15 mouse cellular contexts compared by ENCODE assay signal in the genomic region with DNA sequence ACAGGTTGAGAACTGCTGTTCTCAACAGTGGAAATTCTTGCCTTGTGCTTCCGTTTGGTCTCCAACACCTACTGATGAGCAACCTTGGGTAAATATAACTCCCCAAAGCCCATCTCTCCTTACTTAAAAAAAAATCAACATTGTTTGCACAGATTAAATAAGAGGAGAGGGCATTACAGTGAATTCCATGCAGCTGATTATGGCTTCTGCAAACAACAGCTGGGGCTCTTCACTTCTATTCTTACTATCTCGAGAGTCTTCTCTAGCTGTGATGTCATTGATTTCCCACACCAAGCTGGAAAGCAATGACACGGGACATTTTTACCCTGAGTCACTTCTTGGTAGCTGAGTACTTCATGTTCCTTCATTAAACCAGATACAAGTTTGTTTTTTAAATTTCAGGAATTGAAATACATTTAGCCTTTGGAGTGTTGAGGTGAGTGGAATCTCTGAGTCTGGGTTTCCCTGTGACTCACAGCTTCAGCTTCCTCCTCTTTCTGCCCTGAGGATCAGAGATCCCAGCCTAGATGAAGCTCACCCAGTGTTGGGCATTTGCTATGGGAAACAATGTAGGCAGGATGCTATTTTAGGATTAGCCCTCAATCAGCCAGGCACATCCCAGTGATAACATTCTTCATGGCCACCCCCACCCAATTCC. TPM values are rescaled to one million over a fixed set of nuclear protein-coding genes. Genes with fewer than 3 reads are reported as not detected.
DNase-seq lines count a peak whose midpoint lies in the region; ATAC-seq and TF ChIP-seq lines count a peak whose summit lies in the region.
"Had no signal": no experiment of that assay in that cellular context is flagged by ENCODE, and none has a peak within 500 bp of the region (broad histone marks: within the 10 kb centered on the region; RNA-seq: fewer than 3 reads in every experiment).

No protein-coding gene starts in this region.

- H3K36me3 ChIP-seq in lung, postnatal 0 days (ENCODE audit: insufficient read depth, low read length): no peaks in the 10 kb centered on the region
- no peaks in the 10 kb centered on the region for H3K36me3 ChIP-seq in heart, postnatal 0 days (replicated peaks; ENCODE audit: control insufficient read depth, insufficient read depth, low read length)
- no peaks in the 10 kb centered on the region for H3K36me3 ChIP-seq in forebrain, postnatal 0 days (ENCODE audit: insufficient read depth)
- H3K36me3 ChIP-seq: embryonic facial prominence, embryonic 12.5 days; neural tube, embryonic 13.5 days had no signal

- WGBS in lung, postnatal 0 days: 28% methylated on average over 3 of the region's 3 CpGs
- 32% methylated on average over 3 of the region's 3 CpGs for whole genome bisulfite sequencing in lung, adult 2 months
- WGBS in heart, postnatal 0 days: 21% methylated on average over 3 of the region's 3 CpGs
- WGBS in forebrain, postnatal 0 days: 74% methylated on average over 3 of the region's 3 CpGs

- H3K4me1 ChIP-seq in lung, postnatal 0 days (ENCODE audit: insufficient read depth, low read depth, low read length): peaks cover 11% of the 10 kb centered on the region; the same call in 1 of the 2 replicates
- H3K4me1 ChIP-seq in lung, adult 2 months (ENCODE audit: control insufficient read depth, insufficient read depth, low read length): peaks cover 10% of the 10 kb centered on the region
- peaks cover 16% of the 10 kb centered on the region for H3K4me1 ChIP-seq in heart, postnatal 0 days (ENCODE audit: control insufficient read depth, insufficient read depth)
- H3K4me1 ChIP-seq in forebrain, postnatal 0 days (ENCODE audit: insufficient read depth): no peaks in the 10 kb centered on the region
- H3K4me1 ChIP-seq: embryonic facial prominence, embryonic 12.5 days; neural tube, embryonic 13.5 days had no signal

- no peaks in the 10 kb centered on the region for H3K27me3 ChIP-seq in lung, postnatal 0 days (replicated peaks; ENCODE audit: insufficient read depth, low read length)
- H3K27me3 ChIP-seq in heart, postnatal 0 days (ENCODE audit: control insufficient read depth, insufficient read depth, low read length): no peaks in the 10 kb centered on the region
- no peaks in the 10 kb centered on the region for H3K27me3 ChIP-seq in forebrain, postnatal 0 days (ENCODE audit: insufficient read depth, low read length)
- H3K27me3 ChIP-seq: embryonic facial prominence, embryonic 12.5 days; neural tube, embryonic 13.5 days had no signal

- H3K4me2 ChIP-seq in lung, postnatal 0 days (replicated peaks; ENCODE audit: low read depth, low read length): no peak overlapping the region
- no peak overlapping the region; the same call in 1 of the 2 replicates for H3K4me2 ChIP-seq in heart, postnatal 0 days (ENCODE audit: low read depth, low read length)
- no peak overlapping the region for H3K4me2 ChIP-seq in forebrain, postnatal 0 days (ENCODE audit: low read depth)
- H3K4me2 ChIP-seq: embryonic facial prominence, embryonic 12.5 days; neural tube, embryonic 13.5 days had no signal

- peak; percentile 94 for TF ChIP-seq EP300 in lung, postnatal 0 days (IDR thresholded peaks at IDR 0.05)
- peak; percentile 60; the same call in 1 of the 2 replicates for TF ChIP-seq EP300 in heart, postnatal 0 days (IDR thresholded peaks at IDR 0.05; ENCODE audit: low read depth)

- no peak overlapping the region for H3K9ac ChIP-seq in lung, postnatal 0 days (replicated peaks; ENCODE audit: low read depth)
- no peak overlapping the region for H3K9ac ChIP-seq in heart, postnatal 0 days (replicated peaks; ENCODE audit: low read depth, low read length)
- no peak overlapping the region for H3K9ac ChIP-seq in forebrain, postnatal 0 days
- H3K9ac ChIP-seq: embryonic facial prominence, embryonic 12.5 days; liver, embryonic 14.5 days; neural tube, embryonic 13.5 days had no signal

- no peak for TF ChIP-seq CTCF in lung, postnatal 0 days (IDR thresholded peaks at IDR 0.05)
- TF ChIP-seq CTCF in lung, adult 2 months (IDR thresholded peaks at IDR 0.05; ENCODE audit: insufficient read depth, low read length): no peak
- no peak for TF ChIP-seq CTCF in heart, postnatal 0 days (IDR thresholded peaks at IDR 0.05; ENCODE audit: low read depth)
- TF ChIP-seq CTCF in forebrain, postnatal 0 days (IDR thresholded peaks at IDR 0.05; ENCODE audit: low read depth): no peak

- TF ChIP-seq POLR2A in lung, adult 2 months (IDR thresholded peaks at IDR 0.05; ENCODE audit: borderline replicate concordance, extremely low read depth, low read depth, low read length): no peak

- H3K27ac ChIP-seq in lung, postnatal 0 days (ENCODE audit: low read length): peak overlapping the region; percentile 64
- peak overlapping the region; percentile 67 for H3K27ac ChIP-seq in heart, postnatal 0 days (ENCODE audit: low read depth)
- no peak overlapping the region for H3K27ac ChIP-seq in forebrain, postnatal 0 days (ENCODE audit: low read depth, low read length)
- H3K27ac ChIP-seq: embryonic facial prominence, embryonic 12.5 days; hindbrain, postnatal 0 days; liver, embryonic 14.5 days; neural tube, embryonic 13.5 days had no signal

- no peak overlapping the region for H3K4me3 ChIP-seq in lung, postnatal 0 days (ENCODE audit: low read depth, low read length)
- no peak overlapping the region for H3K4me3 ChIP-seq in lung, adult 2 months (replicated peaks; ENCODE audit: extremely low read depth, low read depth, low read length)
- H3K4me3 ChIP-seq in heart, postnatal 0 days (ENCODE audit: low read depth, low read length): no peak overlapping the region
- H3K4me3 ChIP-seq in forebrain, postnatal 0 days (ENCODE audit: low read depth, low read length): no peak overlapping the region
- H3K4me3 ChIP-seq: embryonic facial prominence, embryonic 12.5 days; megakaryocyte, embryonic 14.5 days; neural tube, embryonic 13.5 days had no signal

- ATAC-seq in lung, postnatal 0 days: peak; percentile 77
- ATAC-seq in granulocyte monocyte progenitor cell, adult 5-6 weeks (replicated peaks; ENCODE audit: poor library complexity, severe bottlenecking): peak; percentile 25; the same call in 1 of the 2 replicates
- peak; percentile 62; the same call in 1 of the 2 replicates for ATAC-seq in heart, postnatal 0 days (ENCODE audit: insufficient read depth, low read depth)
- ATAC-seq in forebrain, postnatal 0 days: no peak
- ATAC-seq: hindbrain, postnatal 0 days had no signal

- DNase-seq in lung, postnatal 0 days (ENCODE audit: low spot score): peak; percentile 69
- no peak for DNase-seq in lung, adult 2 months
- peak; percentile 54 for DNase-seq in heart, postnatal 0 days (ENCODE audit: low spot score)
- no peak for DNase-seq in cerebellum, postnatal 25 days
- DNase-seq in right cerebral cortex, postnatal 25 days: no peak
- no peak for DNase-seq in forebrain, postnatal 0 days
- DNase-seq: cerebellum, adult 18-20 months; kidney, adult 8-10 months; right cerebral cortex, postnatal 4 days had no signal

- no peaks in the 10 kb centered on the region for H3K9me3 ChIP-seq in lung, postnatal 0 days (ENCODE audit: low read length)
- H3K9me3 ChIP-seq in heart, postnatal 0 days (replicated peaks; ENCODE audit: control insufficient read depth, low read length): peaks cover 9% of the 10 kb centered on the region
- H3K9me3 ChIP-seq in forebrain, postnatal 0 days (ENCODE audit: low read length): no peaks in the 10 kb centered on the region
- H3K9me3 ChIP-seq: embryonic facial prominence, embryonic 12.5 days had no signal

RNA-seq across cellular contexts. Expression of gene Zfp697, which starts 8.1 kb away (rescaled TPM):
- 9.2 and 10.6 TPM in 2 replicates for polyA plus RNA-seq in lung, postnatal 0 days (2015; fragmentation: Nextera tagmentation; extraction: Ambion mirVana)
- polyA plus RNA-seq in lung, adult 2 months (2012; rRNA removed): 17.0 and 17.9 TPM in 2 replicates
- total RNA-seq in granulocyte monocyte progenitor cell, adult 5-6 weeks (2014; fragmentation: Nextera tagmentation): 1.4 and 3.5 TPM in 2 replicates
- total RNA-seq in granulocyte monocyte progenitor cell, adult 5-6 weeks (2017): 0.36 and 1.5 TPM in 2 replicates
- total RNA-seq in heart, postnatal 0 days (2014; rRNA removed; ENCODE audit: low replicate concordance): 10.4 and 20.8 TPM in 2 replicates
- 9.4 and 9.6 TPM in 2 replicates for polyA plus RNA-seq in heart, postnatal 0 days (2015; fragmentation: Nextera tagmentation; extraction: Ambion mirVana)
- total RNA-seq in forebrain, postnatal 0 days (2014; rRNA removed): 34.2 and 38.6 TPM in 2 replicates
- polyA plus RNA-seq in forebrain, postnatal 0 days (2015; fragmentation: Nextera tagmentation; extraction: Ambion mirVana): 17.4 and 17.7 TPM in 2 replicates

RNA-seq across cellular contexts. Expression of gene Phgdh, which starts 34.4 kb away (rescaled TPM):
- polyA plus RNA-seq in lung, postnatal 0 days (2015; fragmentation: Nextera tagmentation; extraction: Ambion mirVana): 12.1 and 15.1 TPM in 2 replicates
- 19.8 and 21.4 TPM in 2 replicates for polyA plus RNA-seq in lung, adult 2 months (2012; rRNA removed)
- 189 and 210 TPM in 2 replicates for total RNA-seq in granulocyte monocyte progenitor cell, adult 5-6 weeks (2014; fragmentation: Nextera tagmentation)
- 479 and 570 TPM in 2 replicates for total RNA-seq in granulocyte monocyte progenitor cell, adult 5-6 weeks (2017)
- 19.7 and 43.2 TPM in 2 replicates for total RNA-seq in heart, postnatal 0 days (2014; rRNA removed; ENCODE audit: low replicate concordance)
- 15.2 and 15.5 TPM in 2 replicates for polyA plus RNA-seq in heart, postnatal 0 days (2015; fragmentation: Nextera tagmentation; extraction: Ambion mirVana)
- 139 and 151 TPM in 2 replicates for total RNA-seq in forebrain, postnatal 0 days (2014; rRNA removed)
- 149 and 160 TPM in 2 replicates for polyA plus RNA-seq in forebrain, postnatal 0 days (2015; fragmentation: Nextera tagmentation; extraction: Ambion mirVana)

Comparison
In these comparisons a context has a peak if more than half of its experiments do, and no peak if none do; other contexts are left out.
1. DNase-seq: peak in lung, postnatal 0 days (single experiment) and heart, postnatal 0 days (single experiment); none in lung, adult 2 months (single experiment), cerebellum, postnatal 25 days (0 of 2), right cerebral cortex, postnatal 25 days (single experiment) and forebrain, postnatal 0 days (single experiment).